Comparison of ENCODE assay signal across 11 mouse cellular contexts in the genomic region with DNA sequence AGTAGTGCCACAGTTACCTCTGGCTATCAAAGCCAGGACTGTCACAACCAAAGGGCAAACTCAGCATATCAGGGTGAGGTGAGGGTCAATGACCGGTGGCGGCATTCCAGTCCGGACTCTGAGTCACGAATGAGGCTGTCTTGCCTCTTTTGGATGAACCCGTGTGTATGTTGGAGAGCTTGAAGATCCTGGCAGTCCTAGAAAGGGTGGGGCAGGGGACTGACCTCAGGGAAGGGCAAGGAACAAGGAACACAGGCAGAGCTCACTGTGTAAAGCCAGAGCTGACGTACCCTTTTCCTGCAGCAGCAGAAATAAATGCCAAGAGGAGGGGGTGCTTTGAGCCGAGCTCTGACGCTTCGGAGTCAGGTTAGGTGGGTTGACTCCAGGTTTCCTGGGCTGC. TPM values are rescaled to one million over a fixed set of nuclear protein-coding genes. Genes with fewer than 3 reads are reported as not detected.
A peak's percentile ranks its signal among the peaks of the same experiment; 100 is the strongest.
DNase-seq lines count a peak whose midpoint lies in the region; ATAC-seq and TF ChIP-seq lines count a peak whose summit lies in the region.
"Had no signal": no experiment of that assay in that cellular context is flagged by ENCODE, and none has a peak within 500 bp of the region (broad histone marks: within the 10 kb centered on the region; RNA-seq: fewer than 3 reads in every experiment).

No protein-coding gene starts in this region.

- TF ChIP-seq POLR2A in kidney, adult 2 months (IDR thresholded peaks at IDR 0.05; ENCODE audit: low read depth, low read length): no peak
- TF ChIP-seq POLR2A in thymus, adult 2 months (IDR thresholded peaks at IDR 0.05; ENCODE audit: control insufficient read depth, extremely low read depth, insufficient read depth, low read length, poor library complexity): no peak

- ATAC-seq in kidney, embryonic 16.5 days (ENCODE audit: low FRiP score, low TSS enrichment): no peak
- peak; percentile 64 for ATAC-seq in intestine, embryonic 14.5 days (replicated peaks; ENCODE audit: low FRiP score, low TSS enrichment, low read depth)
- ATAC-seq in forebrain, embryonic 11.5 days (replicated peaks; ENCODE audit: low FRiP score): no peak
- ATAC-seq: inflammation-experienced regulatory T-cells, adult 6 months had no signal

- no peak overlapping the region for H3K4me3 ChIP-seq in kidney, adult 2 months (ENCODE audit: insufficient read depth, low read depth, low read length)
- H3K4me3 ChIP-seq in kidney, embryonic 16.5 days (ENCODE audit: low read length): no peak overlapping the region
- no peak overlapping the region for H3K4me3 ChIP-seq in intestine, embryonic 14.5 days (ENCODE audit: low read depth, low read length)
- no peak overlapping the region for H3K4me3 ChIP-seq in thymus, adult 2 months (ENCODE audit: control insufficient read depth, insufficient read depth, low read length)
- H3K4me3 ChIP-seq in forebrain, embryonic 11.5 days (ENCODE audit: low read depth, low read length): no peak overlapping the region
- H3K4me3 ChIP-seq: forebrain, embryonic 12.5 days had no signal

- H3K4me2 ChIP-seq in kidney, embryonic 16.5 days (replicated peaks; ENCODE audit: low read depth, low read length): no peak overlapping the region
- no peak overlapping the region for H3K4me2 ChIP-seq in intestine, embryonic 14.5 days (ENCODE audit: low read length)
- no peak overlapping the region for H3K4me2 ChIP-seq in forebrain, embryonic 11.5 days (ENCODE audit: low read depth, low read length, severe bottlenecking)
- H3K4me2 ChIP-seq: forebrain, embryonic 12.5 days had no signal

- H3K9me3 ChIP-seq in kidney, embryonic 16.5 days (ENCODE audit: low read length): no peaks in the 10 kb centered on the region
- H3K9me3 ChIP-seq in intestine, embryonic 14.5 days (ENCODE audit: control insufficient read depth, low read length): no peaks in the 10 kb centered on the region
- no peaks in the 10 kb centered on the region for H3K9me3 ChIP-seq in forebrain, embryonic 11.5 days (ENCODE audit: control insufficient read depth, low read length)
- H3K9me3 ChIP-seq: forebrain, embryonic 12.5 days had no signal

- peak; percentile 80 for DNase-seq in kidney, adult 2 months
- DNase-seq in adrenal gland, postnatal 10 days: peak; percentile 84
- DNase-seq in intestine, embryonic 14.5 days (ENCODE audit: low spot score): no peak
- peak; percentile 43 to 48 for DNase-seq in lung, postnatal 4 days
- no peak for DNase-seq in thymus, adult 2 months
- no peak for DNase-seq in forebrain, embryonic 11.5 days (ENCODE audit: low spot score)
- no peak for DNase-seq in left cerebral cortex, postnatal 36 days (ENCODE audit: low spot score in 2 of 2)

- peaks cover 3% of the 10 kb centered on the region; the same call in 1 of the 2 replicates for H3K4me1 ChIP-seq in kidney, adult 2 months (ENCODE audit: control insufficient read depth, insufficient read depth, low read length)
- 0 out of 2 replicates have a peak, but pooled peaks cover 4% of the 10 kb centered on the region for H3K4me1 ChIP-seq in kidney, embryonic 16.5 days (ENCODE audit: insufficient read depth, low read length)
- no peaks in the 10 kb centered on the region; the same call in 1 of the 2 replicates for H3K4me1 ChIP-seq in intestine, embryonic 14.5 days (replicated peaks; ENCODE audit: control insufficient read depth, insufficient read depth, low read length)
- no peaks in the 10 kb centered on the region for H3K4me1 ChIP-seq in thymus, adult 2 months (replicated peaks; ENCODE audit: control insufficient read depth, insufficient read depth, low read length)
- no peaks in the 10 kb centered on the region for H3K4me1 ChIP-seq in forebrain, embryonic 11.5 days (replicated peaks; ENCODE audit: control insufficient read depth, insufficient read depth, low read length)
- H3K4me1 ChIP-seq: forebrain, embryonic 12.5 days had no signal

- WGBS in kidney, adult 2 months: 40% methylated on average over 9 of the region's 9 CpGs
- WGBS in kidney, embryonic 16.5 days: 72% methylated on average over 9 of the region's 9 CpGs
- WGBS in intestine, embryonic 14.5 days: 60% methylated on average over 9 of the region's 9 CpGs
- WGBS in thymus, adult 2 months: 93% methylated on average over 9 of the region's 9 CpGs
- 83% methylated on average over 9 of the region's 9 CpGs for WGBS in forebrain, embryonic 11.5 days

- H3K27ac ChIP-seq in kidney, adult 2 months (ENCODE audit: insufficient read depth, low read depth, low read length): no peak overlapping the region
- H3K27ac ChIP-seq in kidney, embryonic 16.5 days (ENCODE audit: low read length): no peak overlapping the region
- H3K27ac ChIP-seq in intestine, embryonic 14.5 days (ENCODE audit: low read depth): no peak overlapping the region
- no peak overlapping the region for H3K27ac ChIP-seq in thymus, adult 2 months (ENCODE audit: control insufficient read depth, insufficient read depth, low read length)
- H3K27ac ChIP-seq in forebrain, embryonic 11.5 days (ENCODE audit: low read depth, low read length): no peak overlapping the region
- H3K27ac ChIP-seq: forebrain, embryonic 12.5 days; macrophage had no signal

- intact Hi-C loops in left cerebral cortex, postnatal 36 days (cut with DNase I): no loop called here

- no peaks in the 10 kb centered on the region for H3K27me3 ChIP-seq in kidney, adult 2 months (replicated peaks; ENCODE audit: control insufficient read depth, insufficient read depth, low read length)
- H3K27me3 ChIP-seq in kidney, embryonic 16.5 days (ENCODE audit: insufficient read depth, low read length): no peaks in the 10 kb centered on the region
- no peaks in the 10 kb centered on the region for H3K27me3 ChIP-seq in intestine, embryonic 14.5 days (replicated peaks; ENCODE audit: control insufficient read depth, insufficient read depth, low read length)
- H3K27me3 ChIP-seq in thymus, adult 2 months (ENCODE audit: control insufficient read depth, insufficient read depth, low read length): no peaks in the 10 kb centered on the region
- H3K27me3 ChIP-seq in forebrain, embryonic 11.5 days (ENCODE audit: control insufficient read depth, insufficient read depth, low read length): no peaks in the 10 kb centered on the region
- H3K27me3 ChIP-seq: forebrain, embryonic 12.5 days had no signal

- H3K9ac ChIP-seq in kidney, embryonic 16.5 days (replicated peaks; ENCODE audit: low read length): no peak overlapping the region
- H3K9ac ChIP-seq in intestine, embryonic 14.5 days (ENCODE audit: low read length): no peak overlapping the region
- no peak overlapping the region for H3K9ac ChIP-seq in forebrain, embryonic 11.5 days (ENCODE audit: low read length)
- H3K9ac ChIP-seq: forebrain, embryonic 12.5 days had no signal

- no peaks in the 10 kb centered on the region for H3K36me3 ChIP-seq in kidney, adult 2 months (ENCODE audit: control insufficient read depth, insufficient read depth, low read length)
- no peaks in the 10 kb centered on the region for H3K36me3 ChIP-seq in kidney, embryonic 16.5 days (ENCODE audit: insufficient read depth, low read length)
- no peaks in the 10 kb centered on the region for H3K36me3 ChIP-seq in intestine, embryonic 14.5 days (ENCODE audit: control insufficient read depth, insufficient read depth, low read length)
- H3K36me3 ChIP-seq in thymus, adult 2 months (ENCODE audit: control insufficient read depth, insufficient read depth, low read length): no peaks in the 10 kb centered on the region
- no peaks in the 10 kb centered on the region for H3K36me3 ChIP-seq in forebrain, embryonic 11.5 days (ENCODE audit: control insufficient read depth, insufficient read depth, low read length)
- H3K36me3 ChIP-seq: forebrain, embryonic 12.5 days had no signal

- TF ChIP-seq CTCF in kidney, adult 2 months (conservative IDR thresholded peaks at IDR 0.05; ENCODE audit: insufficient read depth, insufficient read length, low read depth, low read length): no peak
- no peak for TF ChIP-seq CTCF in thymus, adult 2 months (IDR thresholded peaks at IDR 0.05; ENCODE audit: borderline replicate concordance, control insufficient read depth, extremely low read depth, insufficient read depth, low read length, poor library complexity)

RNA-seq across cellular contexts. Expression of a gene that starts 40.4 kb away (rescaled TPM):
- polyA plus RNA-seq in kidney, adult 2 months (2012; rRNA removed): 6.4 and 7.5 TPM in 2 replicates
- polyA plus RNA-seq in kidney, embryonic 16.5 days (2015; fragmentation: Nextera tagmentation; extraction: Ambion mirVana): 36.9 and 40.0 TPM in 2 replicates
- total RNA-seq in adrenal gland, postnatal 10 days (2021): 10 to 100 TPM; 25.3 to 29.7 TPM
- polyA plus RNA-seq in intestine, embryonic 14.5 days (2014; fragmentation: Nextera tagmentation; extraction: Ambion mirVana): 33.9 and 38.8 TPM in 2 replicates
- polyA plus RNA-seq in thymus, adult 2 months (2012; rRNA removed): 11.3 and 12.4 TPM in 2 replicates
- polyA plus RNA-seq in forebrain, embryonic 11.5 days (2014; fragmentation: Nextera tagmentation; extraction: Ambion mirVana): 49.1 and 52.6 TPM in 2 replicates
- 10 to 100 TPM; 27.9 to 32.0 TPM for total RNA-seq in left cerebral cortex, postnatal 36 days (2021)

Comparison
In these comparisons a context has a peak if more than half of its experiments do, and no peak if none do; other contexts are left out.
1. DNase-seq: peak in kidney, adult 2 months (single experiment), adrenal gland, postnatal 10 days (single experiment) and lung, postnatal 4 days (2 of 2); none in intestine, embryonic 14.5 days (single experiment), thymus, adult 2 months (single experiment), forebrain, embryonic 11.5 days (single experiment) and left cerebral cortex, postnatal 36 days (0 of 2).